Mouse (Mus musculus) cerebellum, adult (tissue): Measurements from ENCODE around the gene 1700001L19Rik.
A peak's percentile ranks its signal among the peaks of the same experiment; 100 is the strongest.

ENCODE experiments used
- ATAC-seq: cut with Nextera tagmentation; 2 replicates; pipeline ENCODE4 v1.9.2; 2017; ENCODE audit warnings: mild to moderate bottlenecking, moderate library complexity, mixed read lengths; ENCODE audit not compliant: insufficient number of reproducible peaks, low FRiP score, low TSS enrichment

1700001L19Rik gene

DNA sequence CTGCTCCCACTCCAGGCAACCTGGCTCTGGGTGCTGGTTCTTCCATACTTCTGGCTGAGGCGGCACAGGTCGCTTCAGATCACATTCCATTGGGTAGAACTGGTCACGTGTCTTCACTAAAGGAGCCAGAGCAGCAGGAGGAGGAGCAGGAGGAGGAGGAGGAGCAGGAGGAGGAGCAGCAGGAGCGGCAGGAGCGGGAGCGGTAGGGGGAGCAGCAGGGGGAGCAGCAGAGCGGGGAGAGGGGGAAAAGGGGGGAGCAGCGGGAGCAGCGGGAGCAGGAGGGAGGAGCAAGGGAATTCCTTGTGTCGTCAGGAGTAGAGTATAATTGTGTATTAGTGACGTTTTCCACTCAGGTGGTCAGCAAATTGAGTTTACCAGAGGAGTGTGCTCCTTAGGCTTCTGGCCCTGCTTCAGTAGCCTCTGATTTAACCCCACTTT, 8.5 kb downstream of the 1700001L19Rik start:
- ATAC-seq: peak; percentile 42

- no peak for ATAC-seq
Observed at GRCm38 (mm10) chr13:68607652-68608405, 10.6 kb downstream of the 1700001L19Rik start.

DNA sequence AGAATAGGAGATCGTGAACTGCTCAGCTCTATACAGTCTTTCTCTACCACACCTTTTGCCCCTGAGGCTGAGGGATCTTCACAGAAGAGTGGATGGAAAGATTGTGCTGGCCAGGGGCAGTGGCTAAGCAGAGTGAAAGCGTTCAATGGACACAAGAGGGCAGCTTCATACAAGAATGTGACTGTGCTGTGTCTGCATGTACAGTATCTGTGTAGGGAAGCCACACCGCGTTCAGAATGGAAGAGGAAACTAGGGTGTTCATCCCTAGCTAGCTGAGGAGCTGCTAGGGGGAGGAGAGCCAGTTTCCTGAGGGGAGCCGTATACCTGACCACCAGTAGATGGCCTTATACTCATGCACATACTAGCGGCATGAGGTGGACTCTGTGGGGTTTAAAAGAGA, 25.6 kb downstream of the 1700001L19Rik start:
- 0 out of 2 replicates have a peak, but pooled peaks have one; percentile 53 for ATAC-seq

GRCm38 (mm10) chr13:68627041-68627440, 29.8 kb downstream of the 1700001L19Rik start:
- ATAC-seq: no peak

DNA sequence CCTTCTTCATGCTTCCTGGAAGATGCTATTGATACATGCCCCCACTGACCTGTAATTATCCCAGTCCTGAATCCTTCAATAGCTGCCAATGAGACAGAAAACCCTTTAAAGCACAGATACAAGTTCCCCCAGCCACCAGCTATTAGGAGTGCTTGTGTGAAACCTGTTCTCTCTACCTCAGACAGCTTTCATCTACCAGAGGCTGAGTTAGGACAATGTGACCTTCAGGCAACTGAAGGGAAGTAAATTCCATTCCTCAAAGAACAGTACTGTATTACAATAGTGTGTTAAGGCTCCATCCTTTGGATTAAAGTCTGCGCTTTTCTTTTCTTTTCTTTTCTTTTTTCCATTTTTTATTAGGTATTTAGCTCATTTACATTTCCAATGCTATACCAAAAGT, 45.6 kb downstream of the 1700001L19Rik start:
- ATAC-seq: no peak
